Mouse (Mus musculus) stomach, embryonic 14.5 days (tissue): ENCODE data around the gene Trim71. TPM values are rescaled to one million over a fixed set of nuclear protein-coding genes. Genes with fewer than 3 reads are reported as not detected.

ENCODE experiments used
- ATAC-seq: fragments of 200-750 bp; cut with Nextera tagmentation; 2 replicates; pipeline ENCODE4 v1.8.0; 2017; ENCODE audit warnings: low read depth, moderate TSS enrichment; ENCODE audit not compliant: insufficient number of reproducible peaks, insufficient read depth, low FRiP score
- H3K27ac ChIP-seq: fragments of 300-500 bp; sonication (generic); 2 replicates; pipeline ENCODE4 v1.5.1; 2014; ENCODE audit warnings: mild to moderate bottlenecking, low read length, moderate library complexity, mixed read lengths
- H3K27me3 ChIP-seq: fragments of 300-500 bp; sonication (generic); 2 replicates; pipeline ENCODE4 v1.6.1; 2014; ENCODE audit warnings: low read length, control low read depth, mixed read lengths; ENCODE audit not compliant: control insufficient read depth, insufficient read depth
- H3K36me3 ChIP-seq: fragments of 300-500 bp; sonication (generic); 2 replicates; pipeline ENCODE4 v1.6.1; 2014; ENCODE audit warnings: mild to moderate bottlenecking, control low read depth, low read length, moderate library complexity, mixed read lengths; ENCODE audit not compliant: control insufficient read depth, insufficient read depth
- H3K4me1 ChIP-seq: fragments of 300-500 bp; sonication (generic); 2 replicates; pipeline ENCODE4 v1.6.1; 2014; ENCODE audit warnings: low read length, control low read depth, mixed read lengths; ENCODE audit not compliant: control insufficient read depth, insufficient read depth
- H3K4me2 ChIP-seq: fragments of 300-500 bp; sonication (generic); replicated peaks from 2 replicates; pipeline ENCODE4 v1.6.1; 2014; ENCODE audit warnings: low read depth, low read length, control low read depth
- H3K4me3 ChIP-seq: fragments of 300-500 bp; sonication (generic); 2 replicates; pipeline ENCODE4 v1.5.1; 2014; ENCODE audit warnings: low read depth, low read length, control low read depth
- H3K9ac ChIP-seq: fragments of 300-500 bp; sonication (generic); replicated peaks from 2 replicates; pipeline ENCODE4 v1.6.1; 2014; ENCODE audit warnings: low read depth, mild to moderate bottlenecking, control low read depth, low read length, moderate library complexity, mixed read lengths
- H3K9me3 ChIP-seq: fragments of 300-500 bp; sonication (generic); 2 replicates; pipeline ENCODE4 v1.6.1; 2016; ENCODE audit warnings: low read depth, low read length, control low read depth; ENCODE audit not compliant: control insufficient read depth
- WGBS: fragments of 180-500 bp; shearing (Covaris S2); extraction: QIAGEN DNeasy Blood & Tissue Kit; methylation state at CpG from one replicate; pipeline ENCODE4 v1.1.7; 2014; 5-methylcytosine and 5-hydroxymethylcytosine counted together
- polyA plus RNA-seq: library from polyadenylated mRNA; unstranded; fragments of >200 nt; fragmentation: Nextera tagmentation; extraction: Ambion mirVana; gene quantifications from 2 replicates; pipeline ENCODE4 v1.2.1, GENCODE M21; 2014

The Trim71 gene
- polyA plus RNA-seq, 1 experiment from 2014 or later = 1.4 TPM

- WGBS = 82% methylated on average over 3 of the region's 3 CpGs
- ATAC-seq = no peak
- H3K9ac ChIP-seq = no peak overlapping the region
- no peaks in the 10 kb centered on the region for H3K4me1 ChIP-seq
- H3K27ac ChIP-seq = no peak overlapping the region
- H3K36me3 ChIP-seq = no peaks in the 10 kb centered on the region
- no peaks in the 10 kb centered on the region for H3K9me3 ChIP-seq
- H3K4me2 ChIP-seq = no peak overlapping the region
- no peaks in the 10 kb centered on the region for H3K27me3 ChIP-seq
- H3K4me3 ChIP-seq = no peak overlapping the region
These were observed 83.2 kb downstream of the Trim71 start for GRCm38 (mm10) chr9:114480940-114481339.

- Histone ChIP-seq H3K4me2 (no peak overlapping the region), H3K36me3 (no peaks in the 10 kb centered on the region), H3K9me3 (no peaks in the 10 kb centered on the region), H3K9ac (no peak overlapping the region), H3K4me3 (no peak overlapping the region), H3K27me3 (no peaks in the 10 kb centered on the region), H3K27ac (no peak overlapping the region), H3K4me1 (no peaks in the 10 kb centered on the region)
- WGBS = 94% methylated on average over 9 of the region's 9 CpGs
- no peak for ATAC-seq
These were observed 87.2 kb downstream of the Trim71 start for GRCm38 (mm10) chr9:114477019-114477418.

- Histone ChIP-seq H3K4me2 (no peak overlapping the region), H3K9ac (no peak overlapping the region), H3K4me1 (no peaks in the 10 kb centered on the region), H3K9me3 (no peaks in the 10 kb centered on the region), H3K27ac (no peak overlapping the region), H3K4me3 (no peak overlapping the region), H3K36me3 (no peaks in the 10 kb centered on the region; the same call in 1 of the 2 replicates), H3K27me3 (no peaks in the 10 kb centered on the region)
- WGBS = 72% methylated on average over 7 of the region's 7 CpGs
- ATAC-seq = no peak
These were observed 92.3 kb downstream of the Trim71 start for GRCm38 (mm10) chr9:114471892-114472291.

- Histone ChIP-seq H3K4me2 (no peak overlapping the region), H3K36me3 (peaks cover 8% of the 10 kb centered on the region), H3K27me3 (no peaks in the 10 kb centered on the region), H3K9ac (no peak overlapping the region), H3K4me3 (no peak overlapping the region), H3K27ac (no peak overlapping the region), H3K9me3 (no peaks in the 10 kb centered on the region), H3K4me1 (no peaks in the 10 kb centered on the region)
- WGBS = 95% methylated on average over 4 of the region's 4 CpGs
- no peak for ATAC-seq
These were observed 95.5 kb downstream of the Trim71 start for GRCm38 (mm10) chr9:114468701-114469100.

- WGBS = 76% methylated on average over 5 of the region's 5 CpGs
- no peaks in the 10 kb centered on the region for H3K9me3 ChIP-seq
- no peak for ATAC-seq
These were observed 96.0 kb downstream of the Trim71 start for GRCm38 (mm10) chr9:114468217-114468616.

GRCm38 (mm10) chr9:114466871-114467270, 97.3 kb downstream of the Trim71 start:
- Histone ChIP-seq H3K27me3 (no peaks in the 10 kb centered on the region), H3K4me2 (no peak overlapping the region), H3K36me3 (peaks cover 8% of the 10 kb centered on the region), H3K9me3 (no peaks in the 10 kb centered on the region), H3K9ac (no peak overlapping the region), H3K4me1 (no peaks in the 10 kb centered on the region), H3K4me3 (no peak overlapping the region), H3K27ac (no peak overlapping the region)
- WGBS = 76% methylated on average over 7 of the region's 7 CpGs
- ATAC-seq = no peak

More at GRCm38 (mm10) chr9:114468217-114468616, 96.0 kb downstream of the Trim71 start:
- no peaks in the 10 kb centered on the region for H3K4me1 ChIP-seq
- H3K4me3 ChIP-seq = no peak overlapping the region
- no peak overlapping the region for H3K4me2 ChIP-seq
- H3K36me3 ChIP-seq = peaks cover 8% of the 10 kb centered on the region
- no peak overlapping the region for H3K9ac ChIP-seq
- H3K27ac ChIP-seq = no peak overlapping the region
- H3K27me3 ChIP-seq = no peaks in the 10 kb centered on the region

GRCm38 (mm10) chr9:114465442-114465841, 98.7 kb downstream of the Trim71 start:
- no peak overlapping the region for H3K9ac ChIP-seq
- H3K36me3 ChIP-seq = peaks cover 8% of the 10 kb centered on the region
- H3K27ac ChIP-seq = no peak overlapping the region
- H3K4me2 ChIP-seq = no peak overlapping the region
- ATAC-seq = no peak
- no peaks in the 10 kb centered on the region for H3K9me3 ChIP-seq
- 77% methylated on average over 6 of the region's 6 CpGs for WGBS
- no peaks in the 10 kb centered on the region for H3K4me1 ChIP-seq
- no peaks in the 10 kb centered on the region for H3K27me3 ChIP-seq
- no peak overlapping the region for H3K4me3 ChIP-seq

GRCm38 (mm10) chr9:114462569-114462968, 101.6 kb downstream of the Trim71 start:
- Histone ChIP-seq H3K4me1 (no peaks in the 10 kb centered on the region), H3K9me3 (no peaks in the 10 kb centered on the region), H3K36me3 (peaks cover 11% of the 10 kb centered on the region), H3K4me3 (no peak overlapping the region), H3K27me3 (no peaks in the 10 kb centered on the region), H3K4me2 (no peak overlapping the region), H3K27ac (no peak overlapping the region), H3K9ac (no peak overlapping the region)
- WGBS = 89% methylated on average over 7 of the region's 7 CpGs
- ATAC-seq = no peak

- H3K4me1 ChIP-seq = no peaks in the 10 kb centered on the region
- H3K27ac ChIP-seq = no peak overlapping the region
- no peak for ATAC-seq
- H3K4me2 ChIP-seq = no peak overlapping the region
- H3K9me3 ChIP-seq = no peaks in the 10 kb centered on the region
- no peaks in the 10 kb centered on the region for H3K27me3 ChIP-seq
- no peak overlapping the region for H3K4me3 ChIP-seq
- peaks cover 5% of the 10 kb centered on the region for H3K36me3 ChIP-seq
- H3K9ac ChIP-seq = no peak overlapping the region
- WGBS = 81% methylated on average over 3 of the region's 3 CpGs
These were observed 105.7 kb downstream of the Trim71 start for GRCm38 (mm10) chr9:114458436-114458835.
